Mouse (Mus musculus) right cerebral cortex, postnatal 10 days (tissue): ENCODE data around the gene Pcdh9.

Experiments used
- DNase-seq, 2 experiments: peaks; one replicate each; pipeline ENCODE4 v3.0.0; 2021; ENCODE audit warnings: low spot score in 2 of 2

Gene Pcdh9

GRCm38 (mm10) chr14:93890519-93891370 is at the start of gene Pcdh9:
Pcdh9 (minus strand) TSS chr14:93890679.
- DNase-seq = peak; percentile 99

DNA sequence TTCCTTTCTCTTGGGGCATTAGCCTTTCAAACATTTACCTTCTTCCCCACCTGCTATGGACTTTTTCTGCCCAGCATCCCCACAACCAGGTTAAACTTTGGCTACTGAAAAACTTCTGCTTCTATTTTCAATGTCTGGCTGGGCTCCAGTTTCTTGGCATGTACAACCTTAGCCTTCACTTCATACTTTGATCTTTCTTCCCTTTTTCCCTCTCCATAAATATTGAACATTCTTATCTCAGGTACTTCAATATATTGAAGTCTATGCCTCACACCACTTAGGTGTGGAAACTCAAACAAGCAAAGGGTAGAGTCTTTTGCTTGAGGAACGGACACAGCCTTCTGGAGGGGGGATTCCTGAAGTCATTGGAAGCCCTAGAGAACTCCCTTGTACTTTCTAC is 16.4 kb upstream of the Pcdh9 start:
- no peak for DNase-seq

GRCm38 (mm10) chr14:93898533-93898932 is 8.1 kb upstream of the Pcdh9 start:
- no peak for DNase-seq

DNA sequence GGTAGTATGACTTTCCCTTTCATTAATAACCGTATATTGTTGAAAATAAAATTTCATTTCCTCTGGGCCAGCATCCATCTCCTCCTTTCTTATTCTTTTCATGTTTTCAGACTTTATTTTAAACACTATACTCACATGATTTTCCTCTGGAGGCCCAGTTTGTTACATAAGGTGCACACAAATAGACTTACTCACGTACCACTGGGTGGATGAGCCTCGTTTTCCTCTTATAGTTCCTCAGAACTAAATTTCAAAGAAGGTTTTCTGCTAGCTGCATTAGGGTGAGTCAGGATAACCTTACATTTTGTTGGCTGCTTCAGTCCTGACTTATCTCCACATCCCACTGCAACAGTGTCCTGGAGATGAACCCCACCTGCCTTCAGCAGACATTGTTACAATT is 4.7 kb upstream of the Pcdh9 start:
- DNase-seq = no peak

- DNase-seq = peak; percentile 51 to 57
These were observed 880 bp upstream of the Pcdh9 start for GRCm38 (mm10) chr14:93891371-93891746.

DNA sequence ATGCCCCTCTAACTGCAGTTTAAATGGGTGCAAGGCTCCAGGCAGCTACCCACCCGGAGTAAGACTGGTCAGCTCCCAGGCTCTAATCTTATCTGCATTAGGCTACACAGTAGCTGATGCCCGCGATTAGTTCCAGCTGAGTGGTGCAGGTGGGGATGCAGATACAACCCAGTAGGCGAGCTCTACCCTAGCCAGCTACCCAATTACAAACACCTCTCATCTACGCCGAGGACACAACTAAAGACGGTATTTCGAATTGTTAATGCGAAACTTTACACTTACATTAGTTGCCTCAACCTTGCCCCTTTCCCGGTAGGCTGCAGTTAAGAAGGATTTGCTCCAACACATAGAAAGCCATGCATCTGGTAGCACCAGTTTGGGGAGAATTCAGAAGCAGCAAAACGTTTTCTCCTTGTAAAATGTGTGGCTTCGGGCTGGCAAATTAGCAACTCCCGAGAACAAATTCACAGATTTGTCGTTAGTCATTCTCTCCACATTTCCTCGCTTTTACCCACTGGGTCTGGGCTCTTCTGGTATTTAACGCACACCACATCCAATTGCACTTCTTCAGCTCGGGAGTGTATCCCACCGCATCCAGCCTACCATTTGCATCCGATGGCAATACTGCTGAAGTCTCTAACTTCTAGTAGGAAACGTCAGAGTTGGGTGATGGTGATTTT is 500 bp downstream of the Pcdh9 start:
- DNase-seq = peak; percentile 47 to 53

- peak in 1 of 2 experiments; percentile 45 for DNase-seq
These were observed 1.2 kb downstream of the Pcdh9 start for GRCm38 (mm10) chr14:93889231-93889630.

DNA sequence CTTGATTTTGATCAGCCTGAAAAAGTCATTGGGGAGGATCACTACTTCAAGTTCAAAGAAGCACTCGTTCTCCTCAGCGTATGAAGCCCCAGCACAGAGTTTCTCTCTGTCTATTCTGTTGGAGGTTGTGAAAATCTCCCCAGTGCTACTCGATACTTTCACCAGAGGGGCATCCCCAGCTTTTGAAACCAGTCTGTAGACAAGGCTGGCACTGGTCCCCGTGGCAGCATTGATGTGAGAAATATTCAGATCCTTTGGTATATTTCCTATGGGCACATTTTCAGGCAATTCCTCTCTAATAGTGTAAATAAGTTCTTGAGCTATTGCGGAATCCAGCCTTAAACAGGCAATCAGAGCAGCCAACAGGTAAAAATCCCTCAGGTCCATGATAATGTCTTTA is 2.1 kb downstream of the Pcdh9 start:
- peak in 1 of 2 experiments; percentile 39 for DNase-seq

GRCm38 (mm10) chr14:93887066-93887465 is 3.4 kb downstream of the Pcdh9 start:
- no peak for DNase-seq

DNA sequence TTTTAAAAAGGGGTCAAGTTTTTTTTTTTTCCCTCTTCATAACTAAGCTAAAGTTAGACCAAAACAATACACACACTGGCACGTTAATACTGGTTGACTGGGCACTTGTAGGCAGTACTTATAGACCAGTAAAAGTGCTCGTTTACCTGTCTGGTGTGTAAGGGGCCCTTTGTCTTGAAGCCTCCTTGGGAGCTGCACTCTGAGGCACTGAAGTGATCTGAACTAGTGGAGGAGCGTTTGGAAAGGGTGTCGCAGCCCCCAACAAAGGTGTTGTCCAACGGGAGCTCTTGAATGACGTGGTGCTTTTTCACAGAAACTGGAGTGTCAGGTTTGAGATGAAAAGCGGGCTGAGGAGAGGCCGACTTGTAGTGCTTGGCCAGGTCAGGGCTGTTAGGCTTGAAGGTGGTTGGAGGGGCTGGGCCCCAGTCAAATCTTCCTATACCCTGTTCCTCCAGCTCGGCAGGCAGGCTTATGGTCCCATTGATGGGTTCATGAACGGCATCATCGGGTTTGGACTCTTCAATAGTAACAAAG is 4.9 kb downstream of the Pcdh9 start:
- DNase-seq = no peak

GRCm38 (mm10) chr14:93884467-93884866 is 6.0 kb downstream of the Pcdh9 start:
- peak; percentile 88 to 89 for DNase-seq

GRCm38 (mm10) chr14:93880071-93880470 is 10.4 kb downstream of the Pcdh9 start:
- no peak for DNase-seq

DNA sequence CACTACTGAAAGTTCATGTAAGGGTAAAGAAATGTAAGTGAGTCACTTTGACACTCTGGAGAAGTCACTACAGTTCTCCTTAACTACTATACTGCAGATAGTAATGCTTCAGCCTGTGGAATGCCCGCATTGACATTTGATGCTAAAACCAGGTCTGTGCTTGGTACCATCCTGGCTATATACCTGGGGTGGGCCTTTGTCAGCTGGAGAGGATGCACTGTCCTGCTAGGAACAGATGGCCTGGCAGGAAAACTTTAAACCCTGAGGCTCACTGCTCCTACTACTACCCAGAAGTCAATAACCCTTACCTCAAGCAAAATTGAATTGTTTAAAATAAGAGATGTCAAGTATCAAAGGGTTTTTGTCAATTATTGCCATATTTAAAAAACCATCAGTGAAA is 14.5 kb downstream of the Pcdh9 start:
- DNase-seq = no peak

- DNase-seq = no peak
These were observed 22.3 kb downstream of the Pcdh9 start for GRCm38 (mm10) chr14:93868211-93868610.

GRCm38 (mm10) chr14:93858069-93858468 is 32.4 kb downstream of the Pcdh9 start:
- DNase-seq = no peak

DNA sequence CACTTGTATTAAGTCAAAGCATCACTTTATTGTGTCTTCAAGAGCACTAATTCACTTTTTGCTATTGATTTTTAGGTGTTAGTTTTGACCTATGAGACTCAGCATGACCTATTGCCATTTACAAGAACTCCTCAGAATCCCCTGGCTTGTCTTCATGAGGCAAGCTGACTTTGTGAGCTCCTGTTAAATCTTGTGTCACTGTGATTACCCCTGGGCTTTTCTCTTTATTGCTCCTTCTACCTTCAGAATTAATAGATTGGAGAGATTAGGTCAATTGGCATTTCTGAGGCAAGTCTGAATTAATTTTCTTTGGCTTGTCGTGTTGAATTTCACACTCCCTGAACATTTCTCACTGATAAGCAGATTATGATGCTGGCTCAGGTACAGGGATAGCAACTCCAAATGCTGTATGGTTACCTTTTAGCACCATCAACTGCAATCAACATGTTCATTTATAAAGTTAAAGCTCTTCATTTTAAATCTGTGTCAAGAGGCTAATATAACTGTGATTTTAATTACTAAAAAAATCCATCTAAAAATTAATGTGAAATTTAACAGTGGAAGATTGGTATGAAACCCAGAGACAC is 44.3 kb downstream of the Pcdh9 start:
- no peak for DNase-seq

GRCm38 (mm10) chr14:93842686-93843288 is 47.7 kb downstream of the Pcdh9 start:
- no peak for DNase-seq

DNA sequence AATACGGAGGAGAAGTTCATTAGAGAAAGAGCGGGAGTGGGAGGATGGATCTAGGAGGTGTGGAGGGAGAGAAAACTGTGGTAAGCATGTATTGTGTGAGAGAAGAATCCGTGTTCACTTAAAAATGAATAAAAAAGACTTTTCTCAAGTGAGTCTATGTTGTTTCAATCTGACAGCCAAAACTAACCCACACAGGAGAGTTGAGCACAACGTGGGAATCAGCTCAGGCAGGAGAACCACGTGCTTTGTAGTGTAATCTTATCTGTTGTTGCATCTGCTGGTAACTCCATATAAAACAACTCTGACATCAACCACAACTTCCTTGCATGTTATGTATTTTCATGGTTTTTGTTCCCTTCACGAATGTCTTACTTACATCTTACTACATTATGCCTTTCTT is 58.0 kb downstream of the Pcdh9 start:
- DNase-seq = no peak

- no peak for DNase-seq
These were observed 63.3 kb downstream of the Pcdh9 start for GRCm38 (mm10) chr14:93827159-93827558.

DNA sequence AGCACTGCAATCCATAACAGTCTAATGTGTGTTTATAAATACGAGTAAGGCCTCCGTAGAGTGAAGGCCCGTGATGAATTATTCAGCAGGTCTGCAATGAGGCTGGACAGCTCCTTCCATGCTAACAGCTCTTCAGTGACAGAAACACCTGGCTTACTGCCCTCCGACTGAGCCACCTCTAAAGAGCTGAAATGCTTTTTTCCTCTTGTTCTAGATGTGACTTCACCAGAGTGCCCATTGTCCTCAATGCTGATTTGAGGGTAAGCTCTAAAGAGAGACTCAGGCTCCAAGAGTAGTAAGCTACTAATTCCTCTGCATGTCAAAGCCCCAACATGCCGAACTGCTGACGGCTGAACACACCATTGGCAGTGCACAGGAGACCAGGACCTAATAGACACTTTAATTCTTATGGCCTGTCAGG is 64.4 kb downstream of the Pcdh9 start:
- no peak for DNase-seq

DNA sequence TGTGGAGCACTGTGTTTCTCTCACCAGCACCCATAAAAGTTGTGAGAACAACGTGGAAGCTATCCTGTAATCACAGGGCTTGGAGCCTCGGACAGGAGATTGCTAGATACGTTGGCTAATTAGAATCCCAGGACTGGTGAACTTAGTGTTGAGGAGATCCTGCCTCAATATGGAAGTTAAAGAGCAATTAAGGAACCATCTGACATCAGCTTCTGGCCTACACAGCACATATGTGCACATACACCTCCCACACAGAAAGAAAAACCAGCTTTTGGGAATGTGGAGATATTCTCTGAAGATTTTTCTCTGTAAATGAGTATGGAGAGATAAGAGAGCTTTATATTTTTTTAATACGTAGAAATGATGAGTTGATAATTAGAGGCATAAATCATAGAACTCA is 71.6 kb downstream of the Pcdh9 start:
- DNase-seq = no peak

DNA sequence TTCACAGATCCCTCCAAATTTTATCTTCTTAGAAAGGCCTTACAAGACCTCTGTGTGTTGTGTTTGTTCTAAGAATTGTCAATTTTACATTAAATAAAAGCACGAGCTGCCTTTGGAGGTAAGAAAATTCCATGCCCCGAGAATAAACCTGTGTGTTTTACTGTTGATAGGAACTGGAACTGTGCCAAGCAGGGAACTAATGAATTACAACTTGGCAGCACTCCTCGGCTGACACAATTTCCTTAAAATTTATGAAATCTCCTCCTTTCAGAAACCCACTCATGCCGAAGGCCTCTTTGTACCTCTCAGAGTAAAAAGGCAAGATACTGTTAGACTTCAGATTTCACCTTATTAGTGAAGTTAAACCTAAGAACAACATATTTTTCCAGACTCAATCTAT is 72.9 kb downstream of the Pcdh9 start:
- DNase-seq = no peak
